Mouse (Mus musculus): ENCODE measurements around the gene Fermt3. TPM values are rescaled to one million over a fixed set of nuclear protein-coding genes. Genes with fewer than 3 reads are reported as not detected.
"Not testable (repeated sequence)": the region's sequence is repeated elsewhere in the genome, so short reads cannot be mapped to it uniquely, and the experiment has no call there.

Gene Fermt3
- polyA plus RNA-seq, 1 experiment from 2014 or later: 10.4 TPM

DNA sequence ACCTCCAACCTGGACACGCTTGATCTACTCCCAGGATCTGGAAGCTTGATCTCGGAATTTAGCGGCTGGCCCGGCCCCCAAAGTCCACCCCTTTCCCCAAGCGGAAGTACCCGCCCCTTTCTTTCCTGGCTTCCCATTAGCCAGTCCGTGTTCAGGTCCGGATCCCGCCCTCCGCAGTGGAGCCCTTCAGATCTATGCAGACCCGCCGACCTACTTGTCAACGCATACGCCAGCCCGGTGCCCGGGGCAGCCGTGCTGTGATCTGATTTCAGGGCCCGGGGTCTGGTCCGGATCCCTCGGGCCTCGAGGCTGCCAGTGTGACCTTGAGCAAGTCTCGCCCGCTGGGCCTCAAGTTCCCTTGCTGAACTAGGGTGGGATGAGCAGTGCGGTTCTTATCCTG, 23.3 kb downstream of the Fermt3 start, which contains the start of the genes Nudt22 and Trpt1:
TSS of gene Nudt22 (minus strand) at position 112 of the 400 bp plus-strand sequence.
TSS of gene Trpt1 (plus strand) at position 126 of the 400 bp plus-strand sequence.
- peak; percentile 80 for ATAC-seq (ENCODE audit: low read depth)
- DNase-seq (ENCODE audit: low spot score): peak; percentile 95
- Histone ChIP-seq H3K27ac (replicated peaks; ENCODE audit: low read depth, low read length) (no peak within 1 kb of the TSS), H3K9ac (ENCODE audit: low read depth, low read length) (peak within 1 kb of the TSS; percentile 72), H3K27me3 (replicated peaks; ENCODE audit: control insufficient read depth, insufficient read depth, low read length) (no peaks in the 10 kb centered on the region), H3K4me3 (ENCODE audit: low read depth, low read length) (peak within 1 kb of the TSS; percentile 50), H3K4me1 (ENCODE audit: control insufficient read depth, insufficient read depth, low read length) (peaks cover 29% of the 10 kb centered on the region; the same call in 1 of the 2 replicates), H3K4me2 (ENCODE audit: low read depth, low read length) (peak within 1 kb of the TSS; percentile 70), H3K9me3 (ENCODE audit: control insufficient read depth, low read length) (no peaks in the 10 kb centered on the region), H3K36me3 (ENCODE audit: control insufficient read depth, insufficient read depth, low read length) (peaks cover 21% of the 10 kb centered on the region)
- 1% methylated on average over 23 of the region's 24 CpGs for WGBS

DNA sequence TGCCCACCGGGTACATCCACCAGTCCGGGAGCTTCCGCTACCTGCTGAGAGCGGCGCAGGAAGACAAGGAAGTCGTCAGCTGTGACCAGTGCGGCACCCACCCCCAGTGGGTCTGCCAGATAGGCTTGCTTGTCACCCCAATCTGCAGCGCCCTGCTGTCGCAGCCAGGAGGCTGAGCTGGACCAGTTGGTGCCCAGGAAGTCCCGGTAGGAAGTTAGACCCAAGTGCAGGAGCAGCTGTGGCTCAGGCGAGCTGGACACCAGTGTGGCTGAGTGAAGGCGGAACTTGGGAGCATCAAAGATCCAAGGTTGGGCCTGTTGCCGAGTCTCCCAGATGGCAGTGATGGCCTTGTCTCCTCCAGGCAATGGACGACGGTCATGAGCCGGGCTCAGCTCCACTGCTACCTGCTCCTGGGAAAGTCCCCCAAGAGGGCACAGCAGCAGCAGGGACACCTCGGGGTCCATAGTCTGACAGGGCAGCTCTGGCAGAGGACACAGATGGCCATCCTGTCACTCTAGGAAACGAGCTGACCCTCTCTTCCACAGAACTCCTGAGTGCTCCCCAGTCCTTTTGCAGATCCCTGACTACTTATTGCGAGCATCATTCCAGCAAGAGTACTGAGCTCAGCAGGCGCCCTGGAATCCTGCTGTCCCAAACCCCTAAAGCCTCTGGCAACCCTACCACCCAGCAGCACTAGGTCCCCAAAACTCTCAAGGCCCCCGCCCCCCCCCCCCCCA, 23.8 kb downstream of the Fermt3 start:
- peaks cover 29% of the 10 kb centered on the region; the same call in 1 of the 2 replicates for H3K4me1 ChIP-seq (ENCODE audit: control insufficient read depth, insufficient read depth, low read length)
- DNase-seq (ENCODE audit: low spot score): no peak
- 53% methylated on average over 17 of the region's 21 CpGs for WGBS
- H3K27ac ChIP-seq (replicated peaks; ENCODE audit: low read depth, low read length): no peak overlapping the region
- peak overlapping the region; percentile 70 for H3K4me2 ChIP-seq (ENCODE audit: low read depth, low read length)
- peak overlapping the region; percentile 50 for H3K4me3 ChIP-seq (ENCODE audit: low read depth, low read length)
- H3K27me3 ChIP-seq (replicated peaks; ENCODE audit: control insufficient read depth, insufficient read depth, low read length): no peaks in the 10 kb centered on the region
- peaks cover 21% of the 10 kb centered on the region for H3K36me3 ChIP-seq (ENCODE audit: control insufficient read depth, insufficient read depth, low read length)
- H3K9me3 ChIP-seq (ENCODE audit: control insufficient read depth, low read length): no peaks in the 10 kb centered on the region
- no peak; the same call in 1 of the 2 replicates for ATAC-seq (ENCODE audit: low read depth)
- peak overlapping the region; percentile 72 for H3K9ac ChIP-seq (ENCODE audit: low read depth, low read length)

DNA sequence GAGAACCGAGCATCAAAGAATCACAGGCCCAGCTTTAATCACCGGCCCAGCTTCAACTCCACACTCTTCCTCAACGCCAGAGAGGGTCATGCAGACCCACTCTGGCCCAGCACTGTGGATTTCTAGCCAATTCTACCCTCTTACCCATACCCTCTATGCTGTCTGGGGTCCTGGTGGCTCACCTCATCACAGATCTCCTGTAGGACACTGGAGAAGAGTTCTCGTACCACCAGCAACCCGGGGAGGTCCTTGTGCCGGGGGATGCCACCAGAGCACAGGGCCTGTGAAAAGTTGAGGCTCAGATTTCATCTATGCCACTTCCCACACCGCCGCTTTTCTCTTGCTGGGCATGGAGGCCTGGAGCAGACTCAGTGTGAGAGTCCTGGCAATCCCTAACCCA, 24.8 kb downstream of the Fermt3 start:
- peak overlapping the region; percentile 72 for H3K9ac ChIP-seq (ENCODE audit: low read depth, low read length)
- H3K4me3 ChIP-seq (ENCODE audit: low read depth, low read length): no peak overlapping the region
- H3K9me3 ChIP-seq (ENCODE audit: control insufficient read depth, low read length): no peaks in the 10 kb centered on the region
- no peaks in the 10 kb centered on the region for H3K27me3 ChIP-seq (replicated peaks; ENCODE audit: control insufficient read depth, insufficient read depth, low read length)
- DNase-seq (ENCODE audit: low spot score) (no peak), ATAC-seq (ENCODE audit: low read depth) (no peak)
- peaks cover 13% of the 10 kb centered on the region for H3K36me3 ChIP-seq (ENCODE audit: control insufficient read depth, insufficient read depth, low read length)
- peaks cover 29% of the 10 kb centered on the region; the same call in 1 of the 2 replicates for H3K4me1 ChIP-seq (ENCODE audit: control insufficient read depth, insufficient read depth, low read length)
- 84% methylated on average over 8 of the region's 8 CpGs for WGBS
- H3K4me2 ChIP-seq (ENCODE audit: low read depth, low read length): 0 out of 2 replicates have a peak overlapping the region, but pooled peaks have one; percentile 70
- H3K27ac ChIP-seq (replicated peaks; ENCODE audit: low read depth, low read length): no peak overlapping the region

DNA sequence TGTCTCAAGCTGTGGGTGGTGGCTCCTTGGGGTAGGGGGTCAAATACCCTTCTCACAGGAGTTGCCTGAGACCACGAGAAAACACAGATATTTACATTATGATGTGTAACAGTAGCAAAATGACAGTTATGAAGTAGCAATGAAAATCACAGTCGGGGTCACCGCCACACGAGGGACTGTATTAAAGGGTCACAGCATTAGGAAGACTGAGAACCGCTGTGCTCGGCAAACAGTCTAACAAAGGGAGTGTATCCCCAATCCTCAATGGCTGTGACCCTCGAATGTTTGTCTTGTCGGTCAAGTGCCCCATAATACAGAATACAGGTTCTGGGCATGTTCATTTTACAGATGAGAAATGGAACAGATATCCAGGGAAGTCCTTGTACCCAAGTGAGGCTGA, 25.3 kb downstream of the Fermt3 start:
- no peak for DNase-seq (ENCODE audit: low spot score)
- Histone ChIP-seq H3K9ac (ENCODE audit: low read depth, low read length) (no peak overlapping the region), H3K4me2 (ENCODE audit: low read depth, low read length) (no peak overlapping the region), H3K27me3 (replicated peaks; ENCODE audit: control insufficient read depth, insufficient read depth, low read length) (no peaks in the 10 kb centered on the region), H3K27ac (replicated peaks; ENCODE audit: low read depth, low read length) (no peak overlapping the region), H3K4me3 (ENCODE audit: low read depth, low read length) (no peak overlapping the region), H3K36me3 (ENCODE audit: control insufficient read depth, insufficient read depth, low read length) (peaks cover 8% of the 10 kb centered on the region), H3K9me3 (ENCODE audit: control insufficient read depth, low read length) (no peaks in the 10 kb centered on the region), H3K4me1 (ENCODE audit: control insufficient read depth, insufficient read depth, low read length) (peaks cover 29% of the 10 kb centered on the region; the same call in 1 of the 2 replicates)
- ATAC-seq (ENCODE audit: low read depth): no peak
- WGBS: 88% methylated on average over 8 of the region's 8 CpGs

DNA sequence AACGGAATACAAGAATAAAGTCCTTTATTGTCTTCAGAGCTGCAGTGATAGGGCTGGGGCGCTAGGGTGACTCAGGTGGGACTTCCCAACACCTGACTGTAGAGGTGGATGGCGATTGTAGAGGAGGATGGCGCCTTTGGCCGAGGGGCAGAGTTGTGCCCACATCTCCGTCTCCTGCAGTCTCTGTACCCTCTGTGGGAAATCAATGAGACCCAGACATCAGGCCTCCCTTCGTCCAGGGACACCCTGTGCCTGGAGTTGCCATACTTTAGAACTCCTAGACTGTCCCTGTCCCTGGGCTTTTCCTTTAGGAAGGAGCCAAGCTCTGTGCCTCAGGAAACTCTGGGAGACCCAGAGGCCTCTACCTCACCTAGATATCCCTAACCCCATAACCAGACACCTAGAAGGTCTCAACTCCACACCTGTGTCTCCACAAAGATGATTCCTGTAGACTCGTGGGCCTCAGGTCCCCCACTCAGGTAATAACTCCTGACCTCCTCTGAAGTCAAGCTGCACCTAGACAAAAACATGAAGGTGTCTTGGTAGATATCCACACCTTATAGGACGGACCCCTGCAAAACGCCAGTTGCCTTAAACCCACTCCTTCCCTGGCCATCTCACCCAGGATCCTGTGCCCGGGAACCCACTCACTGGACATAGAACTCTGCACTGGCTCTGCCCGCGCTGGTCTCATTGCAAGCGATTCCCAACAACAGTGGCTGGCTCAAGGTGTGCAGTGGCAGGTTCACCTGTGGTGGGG, 26.1 kb downstream of the Fermt3 start:
- peak overlapping the region; percentile 98 for H3K4me2 ChIP-seq (ENCODE audit: low read depth, low read length)
- no peaks in the 10 kb centered on the region for H3K9me3 ChIP-seq (ENCODE audit: control insufficient read depth, low read length)
- no peak for DNase-seq (ENCODE audit: low spot score)
- no peaks in the 10 kb centered on the region; the same call in 1 of the 2 replicates for H3K36me3 ChIP-seq (ENCODE audit: control insufficient read depth, insufficient read depth, low read length)
- WGBS: 59% methylated on average over 14 of the region's 14 CpGs
- peaks cover 29% of the 10 kb centered on the region for H3K4me1 ChIP-seq (ENCODE audit: control insufficient read depth, insufficient read depth, low read length)
- H3K27me3 ChIP-seq (replicated peaks; ENCODE audit: control insufficient read depth, insufficient read depth, low read length): no peaks in the 10 kb centered on the region
- peak overlapping the region; percentile 65 for H3K9ac ChIP-seq (ENCODE audit: low read depth, low read length)
- ATAC-seq (ENCODE audit: low read depth): 0 out of 2 replicates have a peak, but pooled peaks have one; percentile 0
- 0 out of 2 replicates have a peak overlapping the region, but pooled peaks have one; percentile 21 for H3K27ac ChIP-seq (replicated peaks; ENCODE audit: low read depth, low read length)
- H3K4me3 ChIP-seq (ENCODE audit: low read depth, low read length): peak overlapping the region; percentile 55

DNA sequence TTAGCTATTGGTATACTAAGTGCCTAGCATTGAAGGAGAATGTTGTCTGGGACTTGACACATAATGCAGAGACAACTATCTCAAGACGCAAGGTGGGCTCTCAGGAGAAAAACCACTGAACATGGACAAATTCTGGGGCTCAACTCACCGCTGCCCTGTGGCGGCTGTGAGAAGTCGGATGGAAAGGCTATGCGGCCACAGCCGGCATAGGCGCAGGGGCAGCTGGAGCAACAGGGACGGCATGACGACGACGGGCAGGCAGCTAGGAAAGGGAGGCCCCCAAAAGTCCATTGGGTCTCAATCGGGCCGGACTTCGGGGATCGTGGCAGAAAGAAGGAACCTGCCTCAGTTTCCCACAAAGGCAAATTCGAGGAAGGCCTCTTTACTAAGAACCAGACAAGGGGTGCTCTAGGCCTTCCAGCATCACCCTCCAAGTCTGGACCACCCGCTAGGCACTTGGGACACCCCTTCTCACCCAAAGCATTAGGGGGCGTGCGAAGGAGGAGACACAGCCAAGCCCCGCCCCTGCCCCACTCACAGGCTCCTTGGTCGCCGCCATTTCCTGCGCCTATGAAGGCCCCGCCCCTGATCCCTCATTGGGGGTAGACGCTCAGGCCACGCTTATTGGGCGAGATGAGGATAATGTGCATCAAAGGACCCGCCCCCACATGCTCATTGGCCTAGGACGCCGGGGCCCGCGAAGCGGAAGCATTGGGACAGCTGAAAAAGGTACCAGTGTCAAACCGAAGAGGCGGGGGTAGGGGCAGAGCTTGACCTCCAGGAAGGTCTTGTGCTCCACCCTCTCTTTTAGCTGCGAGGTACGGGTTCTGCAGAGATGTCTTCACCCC, 27.0 kb downstream of the Fermt3 start, which contains the start of gene Dnajc4:
TSS of gene Dnajc4 (minus strand) at position 562 of the 848 bp plus-strand sequence.
- no peaks in the 10 kb centered on the region for H3K9me3 ChIP-seq (ENCODE audit: control insufficient read depth, low read length)
- H3K27me3 ChIP-seq (replicated peaks; ENCODE audit: control insufficient read depth, insufficient read depth, low read length): no peaks in the 10 kb centered on the region
- peaks cover 29% of the 10 kb centered on the region for H3K4me1 ChIP-seq (ENCODE audit: control insufficient read depth, insufficient read depth, low read length)
- peak within 1 kb of the TSS; percentile 61 for H3K27ac ChIP-seq (replicated peaks; ENCODE audit: low read depth, low read length)
- H3K36me3 ChIP-seq (ENCODE audit: control insufficient read depth, insufficient read depth, low read length): no peaks in the 10 kb centered on the region
- H3K9ac ChIP-seq (ENCODE audit: low read depth, low read length): peak within 1 kb of the TSS; percentile 65
- 2% methylated on average over 29 of the region's 37 CpGs for WGBS
- peak; percentile 99 for DNase-seq (ENCODE audit: low spot score)
- peak; percentile 96 for ATAC-seq (ENCODE audit: low read depth)
- peak within 1 kb of the TSS; percentile 55 for H3K4me3 ChIP-seq (ENCODE audit: low read depth, low read length)
- peak within 1 kb of the TSS; percentile 98 for H3K4me2 ChIP-seq (ENCODE audit: low read depth, low read length)

DNA sequence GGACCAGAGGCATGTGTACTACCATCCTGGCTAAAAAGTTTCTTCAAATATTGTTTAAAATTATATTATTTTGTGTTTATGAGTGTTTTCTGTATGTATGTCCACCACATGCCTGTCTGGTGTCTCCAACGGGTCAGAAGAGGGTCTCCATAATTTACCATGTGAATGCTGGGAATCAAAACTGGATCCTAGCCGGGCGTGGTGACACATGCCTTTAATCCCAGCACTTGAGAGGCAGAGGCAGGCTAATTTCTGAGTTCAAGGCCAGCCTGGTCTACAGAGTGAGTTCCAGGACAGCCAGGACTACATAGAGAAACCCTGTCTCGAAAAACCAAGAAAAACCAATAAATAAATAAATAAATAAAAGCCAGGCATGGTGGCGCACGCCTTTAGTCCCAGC, 28.1 kb downstream of the Fermt3 start:
- not testable (repeated sequence) for H3K27ac ChIP-seq (replicated peaks; ENCODE audit: low read depth, low read length); H3K36me3 ChIP-seq (ENCODE audit: control insufficient read depth, insufficient read depth, low read length); H3K4me3 ChIP-seq (ENCODE audit: low read depth, low read length); H3K27me3 ChIP-seq (replicated peaks; ENCODE audit: control insufficient read depth, insufficient read depth, low read length); H3K9me3 ChIP-seq (ENCODE audit: control insufficient read depth, low read length); ATAC-seq (ENCODE audit: low read depth); DNase-seq (ENCODE audit: low spot score); H3K9ac ChIP-seq (ENCODE audit: low read depth, low read length); H3K4me2 ChIP-seq (ENCODE audit: low read depth, low read length)
- H3K4me1 ChIP-seq (ENCODE audit: control insufficient read depth, insufficient read depth, low read length): peaks cover 28% of the 10 kb centered on the region
- 90% methylated on average over 6 of the region's 6 CpGs for WGBS

DNA sequence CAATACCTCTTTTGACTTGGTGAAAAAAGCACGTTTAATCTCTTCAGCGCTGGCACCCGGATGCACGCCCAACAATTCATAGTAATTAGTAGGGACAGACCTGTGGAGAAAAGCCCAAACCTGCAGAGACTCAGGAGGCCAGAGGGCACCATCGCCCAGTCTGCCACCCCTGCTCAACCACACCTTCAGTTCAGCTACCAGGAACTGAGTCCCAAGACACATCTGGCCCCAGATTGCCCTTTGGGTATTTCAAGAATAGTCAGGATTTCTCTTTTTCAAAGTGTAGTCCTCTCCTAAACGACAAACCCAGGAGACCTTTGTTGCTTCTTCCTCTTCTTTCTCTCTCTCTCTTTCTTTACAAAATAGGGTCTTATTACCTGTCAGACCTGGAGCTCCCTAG, 28.6 kb downstream of the Fermt3 start:
- H3K9me3 ChIP-seq (ENCODE audit: control insufficient read depth, low read length): no peaks in the 10 kb centered on the region
- 82% methylated on average over 6 of the region's 6 CpGs for WGBS
- no peak overlapping the region for H3K4me2 ChIP-seq (ENCODE audit: low read depth, low read length)
- H3K9ac ChIP-seq (ENCODE audit: low read depth, low read length): no peak overlapping the region
- no peaks in the 10 kb centered on the region for H3K27me3 ChIP-seq (replicated peaks; ENCODE audit: control insufficient read depth, insufficient read depth, low read length)
- H3K4me3 ChIP-seq (ENCODE audit: low read depth, low read length): no peak overlapping the region
- no peak overlapping the region for H3K27ac ChIP-seq (replicated peaks; ENCODE audit: low read depth, low read length)
- DNase-seq (ENCODE audit: low spot score): no peak
- H3K4me1 ChIP-seq (ENCODE audit: control insufficient read depth, insufficient read depth, low read length): peaks cover 30% of the 10 kb centered on the region
- no peak for ATAC-seq (ENCODE audit: low read depth)
- 0 out of 2 replicates have a peak, but pooled peaks cover 2% of the 10 kb centered on the region for H3K36me3 ChIP-seq (ENCODE audit: control insufficient read depth, insufficient read depth, low read length)
